Comparison of ENCODE assay signal across 22 mouse cellular contexts in genomic region chr11:41953550-41953949, GRCm38 (mm10). TPM values are rescaled to one million over a fixed set of nuclear protein-coding genes. Genes with fewer than 3 reads are reported as not detected.
DNase-seq lines count a peak whose midpoint lies in the region; ATAC-seq and TF ChIP-seq lines count a peak whose summit lies in the region.
"Had no signal": no experiment of that assay in that cellular context is flagged by ENCODE, and none has a peak within 500 bp of the region (broad histone marks: within the 10 kb centered on the region; RNA-seq: fewer than 3 reads in every experiment).

No protein-coding gene starts in this region.

- H3K4me3 ChIP-seq in CH12.LX (replicated peaks in 1 of 3; ENCODE audit: low read depth in 2 of 3, low read length in 2 of 3, poor library complexity in 1 of 3), result no peak overlapping the region
- H3K4me3 ChIP-seq: embryonic facial prominence, embryonic 10.5 days; embryonic facial prominence, embryonic 12.5 days; forebrain, embryonic 13.5 days had no signal

- H3K36me3 ChIP-seq in CH12.LX (replicated peaks in 1 of 2; ENCODE audit: control insufficient read depth in 1 of 2, insufficient read depth in 1 of 2, low read length in 1 of 2), result no peaks in the 10 kb centered on the region
- H3K36me3 ChIP-seq: embryonic facial prominence, embryonic 10.5 days; embryonic facial prominence, embryonic 12.5 days; G1E had no signal

- no peak overlapping the region for H3K27ac ChIP-seq in CH12.LX (ENCODE audit: insufficient read depth, low read depth)
- H3K27ac ChIP-seq: embryonic facial prominence, embryonic 10.5 days; embryonic facial prominence, embryonic 12.5 days; forebrain, embryonic 13.5 days had no signal

- ATAC-seq in frontal cortex, adult (ENCODE audit: low TSS enrichment), result peak; percentile 76
- ATAC-seq: activated CD4-positive, CD25-positive, alpha-beta regulatory T cell, adult 4 months; forebrain, embryonic 13.5 days; forebrain, embryonic 16.5 days; Patski had no signal

- H3K9me3 ChIP-seq in CH12.LX (replicated peaks; ENCODE audit: low read length), result no peaks in the 10 kb centered on the region
- H3K9me3 ChIP-seq: embryonic facial prominence, embryonic 10.5 days; embryonic facial prominence, embryonic 12.5 days; forebrain, embryonic 13.5 days; G1E had no signal

- in situ Hi-C loops in CH12.LX (cut with MboI; ENCODE audit: low pct_ligation_motif_present, low pct_unique_long_range_greater_than_20kb, low sequenced_read_pairs), result no loop called here

- TF ChIP-seq EP300 in CH12.LX (IDR thresholded peaks at IDR 0.05; ENCODE audit: low read length), result no peak

- no peak for TF ChIP-seq POLR2A in CH12.LX (IDR thresholded peaks at IDR 0.05; ENCODE audit: low read depth, low read length)

- no peak overlapping the region for H3K9ac ChIP-seq in CH12.LX (ENCODE audit: insufficient read depth, low read depth)
- H3K9ac ChIP-seq: embryonic facial prominence, embryonic 12.5 days; forebrain, embryonic 13.5 days had no signal

- TF ChIP-seq RAD21 in CH12.LX (IDR thresholded peaks at IDR 0.05; ENCODE audit: low read depth, low read length), result no peak

- no peaks in the 10 kb centered on the region for H3K27me3 ChIP-seq in CH12.LX (replicated peaks)
- H3K27me3 ChIP-seq: embryonic facial prominence, embryonic 12.5 days; forebrain, embryonic 13.5 days; Patski had no signal

- DNase-seq in frontal cortex, postnatal 14 days (ENCODE audit: low spot score in 2 of 2), result no peak
- DNase-seq in CH12.LX (ENCODE audit: extremely low read depth), result no peak
- peak; percentile 61 for DNase-seq in brain, adult 2 months (ENCODE audit: low read depth, low spot score)
- peak; percentile 52 for DNase-seq in telencephalon, adult 2 months (ENCODE audit: low read depth, low spot score)
- DNase-seq in kidney, postnatal 10 days, result no peak
- DNase-seq in thymus, postnatal 36 days, result no peak
- DNase-seq: adrenal gland, adult 8-10 months; adrenal gland, postnatal 14 days; adrenal gland, postnatal 36 days; cerebellum, adult 11-12 months; cerebellum, adult 9-10 months; cerebellum, postnatal 10 days; cerebellum, postnatal 25 days had no signal

- H3K79me2 ChIP-seq in CH12.LX (replicated peaks; ENCODE audit: control insufficient read depth, extremely low read depth, insufficient read depth, poor library complexity, severe bottlenecking), result no peaks in the 10 kb centered on the region

- no peak for TF ChIP-seq CTCF in CH12.LX (conservative IDR thresholded peaks at IDR 0.05 in 1 of 2, IDR thresholded peaks at IDR 0.05 in 1 of 2; ENCODE audit: low read depth in 2 of 2, low read length in 2 of 2)

- peaks cover 0 to 11% of the 10 kb centered on the region in 2 experiments; a peak in 1 of 4 replicates for H3K4me1 ChIP-seq in CH12.LX (ENCODE audit: control insufficient read depth in 1 of 2, insufficient read depth in 2 of 2)
- H3K4me1 ChIP-seq: embryonic facial prominence, embryonic 10.5 days; embryonic facial prominence, embryonic 12.5 days; forebrain, embryonic 13.5 days had no signal

- dilution Hi-C loops in CH12.LX (cut with MboI; ENCODE audit: extremely low pct_ligation_motif_present, extremely low pct_unique_long_range_greater_than_20kb, low sequenced_read_pairs), result no loop called here

- H3K4me2 ChIP-seq in CH12.LX (ENCODE audit: insufficient read depth, low read depth, poor library complexity, severe bottlenecking), result peak overlapping the region; percentile 38
- H3K4me2 ChIP-seq: embryonic facial prominence, embryonic 12.5 days; forebrain, embryonic 13.5 days had no signal

TF ChIP-seq in CH12.LX, 34 proteins besides CTCF, POLR2A, EP300 and RAD21:
- no peak for TF ChIP-seq ELF1 (IDR thresholded peaks at IDR 0.05; ENCODE audit: low read depth, low read length)
- no peak for TF ChIP-seq NRF1 (IDR thresholded peaks at IDR 0.05; ENCODE audit: low read depth, low read length)
- no peak for TF ChIP-seq PAX5 (IDR thresholded peaks at IDR 0.05; ENCODE audit: low read length)
- no peak for TF ChIP-seq KAT2A (IDR thresholded peaks at IDR 0.05; ENCODE audit: insufficient replicate concordance, low read length)
- TF ChIP-seq HCFC1 (IDR thresholded peaks at IDR 0.05; ENCODE audit: low read depth, low read length), result no peak

RNA-seq across cellular contexts. Expression of gene Gabrg2, which starts 47.1 kb away (rescaled TPM):
- not detected in 2 replicates for total RNA-seq in CH12.LX (2012; rRNA removed)
- total RNA-seq in CH12.LX (2014; rRNA removed), result not detected in 2 replicates
- not detected in 2 replicates for polyA plus RNA-seq in CH12.LX (2012; ENCODE audit: insufficient read length, low read depth)
- polyA plus RNA-seq: C2C12, G1E, Patski had no signal

Comparison
In these comparisons a context has a peak if more than half of its experiments do, and no peak if none do; other contexts are left out.
1. DNase-seq: peak in brain, adult 2 months (single experiment) and telencephalon, adult 2 months (single experiment); none in frontal cortex, postnatal 14 days (0 of 2), CH12.LX (single experiment), kidney, postnatal 10 days (single experiment) and thymus, postnatal 36 days (0 of 2).